Mouse (Mus musculus): ENCODE results near the gene Mars. TPM values are rescaled to one million over a fixed set of nuclear protein-coding genes. Genes with fewer than 3 reads are reported as not detected.
A peak's percentile ranks its signal among the peaks of the same experiment; 100 is the strongest.

Mars gene
- total RNA-seq (2014; fragmentation: Nextera tagmentation) (63.0 and 105 TPM in 2 replicates), total RNA-seq (2017) (193 and 221 TPM in 2 replicates)

GRCm38 (mm10) chr10:127311476-127312355 lies at the start of gene Mars:
TSS of gene Mars (minus strand) at chr10:127311786.
- ATAC-seq (replicated peaks; ENCODE audit: poor library complexity, severe bottlenecking) = peak; percentile 78

GRCm38 (mm10) chr10:127360714-127361113 lies 49.1 kb upstream of the Mars start:
- peak; percentile 72 for ATAC-seq (replicated peaks; ENCODE audit: poor library complexity, severe bottlenecking)

GRCm38 (mm10) chr10:127355336-127355735 lies 43.8 kb upstream of the Mars start:
- no peak for ATAC-seq (replicated peaks; ENCODE audit: poor library complexity, severe bottlenecking)

GRCm38 (mm10) chr10:127353909-127354895 lies 42.6 kb upstream of the Mars start, which contains the start of gene Inhbe:
TSS of gene Inhbe (minus strand) at chr10:127354411.
- ATAC-seq (replicated peaks; ENCODE audit: poor library complexity, severe bottlenecking) = peak; percentile 31; the same call in 1 of the 2 replicates

GRCm38 (mm10) chr10:127352766-127353165 lies 41.2 kb upstream of the Mars start:
- no peak for ATAC-seq (replicated peaks; ENCODE audit: poor library complexity, severe bottlenecking)

- ATAC-seq (replicated peaks; ENCODE audit: poor library complexity, severe bottlenecking) = no peak
Observed at GRCm38 (mm10) chr10:127352187-127352586, 40.6 kb upstream of the Mars start.

- ATAC-seq (replicated peaks; ENCODE audit: poor library complexity, severe bottlenecking) = no peak
Observed at GRCm38 (mm10) chr10:127351719-127352118, 40.1 kb upstream of the Mars start.

GRCm38 (mm10) chr10:127351285-127351595 lies 39.7 kb upstream of the Mars start:
- ATAC-seq (replicated peaks; ENCODE audit: poor library complexity, severe bottlenecking) = no peak

GRCm38 (mm10) chr10:127350594-127351284 lies 39.2 kb upstream of the Mars start:
- peak; percentile 93 for ATAC-seq (replicated peaks; ENCODE audit: poor library complexity, severe bottlenecking)

GRCm38 (mm10) chr10:127349810-127350209 lies 38.2 kb upstream of the Mars start:
- ATAC-seq (replicated peaks; ENCODE audit: poor library complexity, severe bottlenecking) = no peak

GRCm38 (mm10) chr10:127348957-127349356 lies 37.4 kb upstream of the Mars start:
- no peak; the same call in 1 of the 2 replicates for ATAC-seq (replicated peaks; ENCODE audit: poor library complexity, severe bottlenecking)

- no peak for ATAC-seq (replicated peaks; ENCODE audit: poor library complexity, severe bottlenecking)
Observed at GRCm38 (mm10) chr10:127346173-127346572, 34.6 kb upstream of the Mars start.

GRCm38 (mm10) chr10:127343029-127343428 lies 31.4 kb upstream of the Mars start:
- no peak for ATAC-seq (replicated peaks; ENCODE audit: poor library complexity, severe bottlenecking)

GRCm38 (mm10) chr10:127341891-127342639 lies 30.5 kb upstream of the Mars start, which contains the start of gene Gli1:
TSS of gene Gli1 (minus strand) at chr10:127341974.
- peak; percentile 64 for ATAC-seq (replicated peaks; ENCODE audit: poor library complexity, severe bottlenecking)

GRCm38 (mm10) chr10:127341360-127341690 lies 29.7 kb upstream of the Mars start:
- no peak for ATAC-seq (replicated peaks; ENCODE audit: poor library complexity, severe bottlenecking)

GRCm38 (mm10) chr10:127340577-127341359 lies 29.2 kb upstream of the Mars start:
- ATAC-seq (replicated peaks; ENCODE audit: poor library complexity, severe bottlenecking) = 0 out of 2 replicates have a peak, but pooled peaks have one; percentile 11

GRCm38 (mm10) chr10:127339683-127340576 lies 28.3 kb upstream of the Mars start:
- no peak for ATAC-seq (replicated peaks; ENCODE audit: poor library complexity, severe bottlenecking)

Measured in granulocyte monocyte progenitor cell, adult 5-6 weeks (primary cell).